Mouse (Mus musculus) liver (tissue): Measurements from ENCODE around the gene Glis3.

Experiments
- DNase-seq: peaks from one replicate; pipeline ENCODE4 v3.0.0-alpha.2; 2020; ENCODE audit warnings: mixed read lengths

Gene Glis3

GRCm38 (mm10) chr19:28300226-28300625 lies 379.7 kb downstream of the Glis3 start:
- no peak for DNase-seq

GRCm38 (mm10) chr19:28299211-28299775 lies 380.6 kb downstream of the Glis3 start:
- no peak for DNase-seq

- no peak for DNase-seq
Observed at GRCm38 (mm10) chr19:28298669-28299068, 381.2 kb downstream of the Glis3 start.

- no peak for DNase-seq
Observed at GRCm38 (mm10) chr19:28291596-28291995, 388.3 kb downstream of the Glis3 start.

- DNase-seq = no peak
Observed at GRCm38 (mm10) chr19:28289457-28289856, 390.4 kb downstream of the Glis3 start.

- no peak for DNase-seq
Observed at GRCm38 (mm10) chr19:28287431-28287830, 392.4 kb downstream of the Glis3 start.

- DNase-seq = no peak
Observed at GRCm38 (mm10) chr19:28284098-28284569, 395.7 kb downstream of the Glis3 start.

GRCm38 (mm10) chr19:28283241-28284097 lies 396.4 kb downstream of the Glis3 start:
- DNase-seq = no peak

- no peak for DNase-seq
Observed at GRCm38 (mm10) chr19:28281405-28281804, 398.5 kb downstream of the Glis3 start.

- no peak for DNase-seq
Observed at GRCm38 (mm10) chr19:28277104-28277503, 402.8 kb downstream of the Glis3 start.

- no peak for DNase-seq
Observed at GRCm38 (mm10) chr19:28274501-28274900, 405.4 kb downstream of the Glis3 start.

GRCm38 (mm10) chr19:28273946-28274345 lies 405.9 kb downstream of the Glis3 start:
- DNase-seq = no peak

GRCm38 (mm10) chr19:28266850-28267249 lies 413.0 kb downstream of the Glis3 start:
- DNase-seq = no peak

GRCm38 (mm10) chr19:28265776-28266175 lies 414.1 kb downstream of the Glis3 start:
- DNase-seq = no peak

- DNase-seq = no peak
Observed at GRCm38 (mm10) chr19:28258907-28259675, 420.8 kb downstream of the Glis3 start.

GRCm38 (mm10) chr19:28258480-28258879 lies 421.4 kb downstream of the Glis3 start:
- no peak for DNase-seq

- no peak for DNase-seq
Observed at GRCm38 (mm10) chr19:28247345-28247744, 432.5 kb downstream of the Glis3 start.

GRCm38 (mm10) chr19:28246186-28246585 lies 433.7 kb downstream of the Glis3 start:
- DNase-seq = no peak

GRCm38 (mm10) chr19:28238073-28238472 lies 441.8 kb downstream of the Glis3 start:
- no peak for DNase-seq

- DNase-seq = no peak
Observed at GRCm38 (mm10) chr19:28237621-28238020, 442.3 kb downstream of the Glis3 start.

- no peak for DNase-seq
Observed at GRCm38 (mm10) chr19:28235571-28235970, 444.3 kb downstream of the Glis3 start.

- no peak for DNase-seq
Observed at GRCm38 (mm10) chr19:28235096-28235495, 444.8 kb downstream of the Glis3 start.

- DNase-seq = no peak
Observed at GRCm38 (mm10) chr19:28234676-28235075, 445.2 kb downstream of the Glis3 start.
